Mouse (Mus musculus): Measurements from ENCODE around the gene Olfr1358. TPM values are rescaled to one million over a fixed set of nuclear protein-coding genes. Genes with fewer than 3 reads are reported as not detected.
"Not testable (repeated sequence)": the region's sequence is repeated elsewhere in the genome, so short reads cannot be mapped to it uniquely, and the experiment has no call there.

Olfr1358 gene
- not detected for total RNA-seq (2021)
- long read RNA-seq, experiment 1, result 0 reads
- long read RNA-seq, experiment 2, result 0 reads

GRCm38 (mm10) chr10:78517128-78517527, at the start of gene Olfr1358:
Gene Olfr1358 (plus strand): TSS chr10:78517428.
- intact Hi-C loops (cut with DNase I), result no loop called here

GRCm38 (mm10) chr10:78467761-78468310, 49.4 kb upstream of the Olfr1358 start:
- intact Hi-C loops (cut with DNase I), result no loop called here
- peak; percentile 36 to 50 for DNase-seq

More at GRCm38 (mm10) chr10:78517128-78517527, at the start of gene Olfr1358:
- no peak for DNase-seq

- DNase-seq, result peak in 1 of 2 experiments; percentile 39
- intact Hi-C loops (cut with DNase I), result no loop called here
These were observed 46.5 kb upstream of the Olfr1358 start for GRCm38 (mm10) chr10:78470582-78471313.

DNA sequence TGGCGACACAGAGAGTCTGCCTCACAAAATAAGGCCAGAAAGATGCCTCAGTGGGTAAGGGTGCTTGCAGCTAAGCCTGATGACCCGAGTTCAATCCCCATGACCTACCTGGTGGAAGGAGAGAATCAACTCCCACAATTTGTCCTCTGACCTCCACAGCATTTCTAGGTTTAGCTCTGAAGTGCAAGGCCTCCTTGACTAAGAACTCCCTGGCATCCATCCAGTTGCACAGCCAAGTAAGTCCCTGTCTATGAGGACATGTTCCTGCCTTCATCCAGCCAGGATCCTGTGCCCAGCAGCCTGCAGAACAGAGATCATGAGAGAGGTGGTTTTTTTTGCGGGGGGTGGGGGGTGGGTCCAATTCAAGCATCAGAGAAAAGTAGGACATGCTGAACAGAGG, 45.2 kb upstream of the Olfr1358 start:
- DNase-seq, result no peak
- intact Hi-C loops (cut with DNase I), result no loop called here

DNA sequence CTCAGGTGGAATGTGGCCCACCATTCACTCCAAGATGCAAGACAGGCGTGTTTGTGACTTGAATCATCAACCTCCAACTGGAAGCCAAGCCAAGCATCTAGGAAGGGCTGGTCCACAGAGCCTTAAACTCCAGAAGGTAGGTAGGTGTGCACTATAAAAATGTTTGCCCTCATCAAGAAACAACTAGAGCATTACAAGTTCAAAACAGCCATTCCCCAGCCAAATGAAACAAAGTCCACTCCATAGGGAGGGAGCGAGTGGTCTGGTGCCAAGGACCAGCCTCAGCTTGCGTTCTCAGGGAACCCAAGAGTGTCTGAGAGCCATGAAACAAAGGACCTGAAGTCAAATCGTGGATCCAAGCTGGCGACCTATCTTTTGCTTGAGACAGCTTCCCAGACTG, 43.8 kb upstream of the Olfr1358 start:
- DNase-seq, result no peak
- intact Hi-C loops (cut with DNase I), result no loop called here

DNA sequence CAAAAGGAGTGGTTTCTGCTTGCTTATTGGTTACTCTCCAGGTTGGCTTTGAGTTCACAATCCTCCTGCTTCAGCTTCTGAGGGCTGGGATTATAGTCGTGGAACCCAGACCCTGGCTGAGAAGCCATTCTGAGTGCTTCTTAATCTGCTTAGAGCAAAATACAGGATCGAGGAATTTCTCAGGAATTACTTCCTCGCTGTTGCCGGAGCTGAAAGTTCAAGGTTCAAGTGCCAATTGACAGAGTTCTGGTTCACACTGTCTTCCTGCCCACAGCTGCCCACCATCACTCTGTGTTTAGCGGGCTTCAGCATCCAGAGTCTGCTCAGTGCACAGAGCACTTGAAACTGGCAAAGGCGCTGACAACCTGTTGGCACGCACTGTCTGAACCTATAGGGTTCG, 42.5 kb upstream of the Olfr1358 start:
- intact Hi-C loops (cut with DNase I), result no loop called here

DNA sequence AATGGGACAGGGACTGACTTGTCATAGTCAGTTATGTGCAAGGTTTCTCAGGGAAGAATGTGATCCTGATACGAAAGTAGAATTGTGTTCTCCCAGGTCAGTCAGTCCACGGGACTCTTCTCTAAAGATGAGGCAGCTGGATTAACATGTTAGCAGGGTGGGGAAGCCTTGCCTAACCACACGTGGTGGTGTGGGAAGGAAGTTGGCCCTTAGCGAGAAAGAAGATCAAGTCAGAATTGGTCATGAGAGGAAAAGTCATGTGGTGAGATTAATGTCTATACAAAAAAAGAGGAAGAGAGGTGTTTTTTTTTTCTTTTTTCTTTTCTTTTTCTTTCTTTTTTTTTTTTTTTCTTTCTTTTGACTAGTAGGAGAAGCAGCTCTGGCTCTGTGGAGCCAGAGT, 40.4 kb upstream of the Olfr1358 start:
- DNase-seq, result no peak
- intact Hi-C loops (cut with DNase I), result no loop called here

More for the DNA sequence above, 42.5 kb upstream of the Olfr1358 start:
- DNase-seq, result no peak

GRCm38 (mm10) chr10:78480954-78481927, 36.0 kb upstream of the Olfr1358 start:
- intact Hi-C loops (cut with DNase I), result no loop called here
- DNase-seq, result no peak

DNA sequence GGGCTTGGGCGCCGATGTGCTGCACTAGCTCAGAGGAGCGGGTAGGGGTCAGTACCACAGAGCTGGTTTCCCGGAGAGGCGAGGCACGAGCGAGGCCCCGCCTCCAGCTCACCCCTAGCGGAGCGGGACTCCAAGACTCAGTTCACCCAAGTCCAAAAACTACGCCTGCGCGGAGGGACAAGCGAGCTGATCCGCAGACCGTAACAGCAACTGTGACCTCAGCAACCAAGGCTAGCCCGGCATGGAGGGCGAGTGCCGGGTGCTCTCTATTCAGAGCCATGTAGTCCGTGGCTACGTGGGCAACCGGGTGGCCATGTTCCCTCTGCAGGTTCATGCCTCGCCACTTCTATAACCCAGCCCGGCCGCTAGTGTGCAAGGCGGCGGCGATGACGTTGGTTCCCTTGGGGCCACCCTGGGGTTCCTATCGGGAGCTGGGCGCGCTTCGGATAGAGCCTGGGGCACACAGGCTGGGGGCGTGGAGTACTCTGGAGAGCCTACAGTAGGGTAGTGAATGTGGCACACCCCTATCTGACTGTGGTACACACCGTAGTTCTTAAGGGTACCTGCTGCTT, 35.2 kb upstream of the Olfr1358 start:
- intact Hi-C loops (cut with DNase I), result no loop called here
- peak; percentile 25 to 28 for DNase-seq

DNA sequence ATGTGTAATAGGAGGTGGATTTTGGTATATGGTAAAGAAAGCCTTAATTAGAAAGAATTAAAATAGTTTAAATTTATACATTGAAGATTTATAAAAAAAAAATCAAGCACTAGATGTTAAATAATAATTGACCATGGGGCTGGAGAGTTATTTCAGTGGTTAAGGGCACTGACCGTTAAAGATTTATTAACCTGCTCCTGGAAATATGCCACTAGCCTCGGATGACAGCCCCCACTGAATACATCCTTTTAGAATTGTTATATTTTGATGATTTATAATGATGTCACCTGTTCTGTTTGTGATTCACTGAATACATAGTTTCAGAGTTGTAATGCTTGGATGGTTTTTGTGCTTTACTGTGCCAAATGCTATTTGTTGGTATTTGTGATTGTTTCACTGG, 31.9 kb upstream of the Olfr1358 start:
- intact Hi-C loops (cut with DNase I); DNase-seq: not testable (repeated sequence)

DNA sequence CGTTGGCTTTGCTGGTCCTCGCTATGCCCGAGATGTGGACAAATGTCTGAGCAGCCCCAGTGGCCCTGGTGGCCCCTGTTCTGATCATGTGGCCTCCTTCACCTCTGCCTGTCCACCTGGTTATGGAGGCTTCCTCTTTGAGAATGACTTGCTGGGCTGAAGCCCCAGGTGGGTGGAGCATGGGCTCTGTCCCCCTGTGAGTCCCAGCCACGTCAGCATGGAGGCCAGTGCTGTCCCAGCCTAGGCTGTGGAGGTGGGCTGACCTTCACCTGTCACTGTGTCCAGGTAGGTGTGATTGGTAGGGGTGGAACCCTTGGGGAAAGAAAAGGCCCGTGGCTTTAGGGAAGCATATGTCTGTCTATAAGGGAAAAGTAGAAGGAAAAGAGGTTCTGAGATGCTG, 30.4 kb upstream of the Olfr1358 start:
- intact Hi-C loops (cut with DNase I), result loop anchor here (1.0 kb wide), 1 partner anchor 48 kb away; no protein-coding TSS in a partner anchor
- DNase-seq, result no peak

GRCm38 (mm10) chr10:78487431-78488086, 29.7 kb upstream of the Olfr1358 start:
- DNase-seq, result peak; percentile 83 to 89
- intact Hi-C loops (cut with DNase I), result loop anchor here (1.0 kb wide), 1 partner anchor 48 kb away; no protein-coding TSS in a partner anchor

- intact Hi-C loops (cut with DNase I), result no loop called here
- DNase-seq, result no peak
These were observed 14.1 kb upstream of the Olfr1358 start for GRCm38 (mm10) chr10:78502986-78503733.

- intact Hi-C loops (cut with DNase I), result no loop called here
- DNase-seq, result peak in 1 of 2 experiments; percentile 35
These were observed 2.6 kb downstream of the Olfr1358 start for GRCm38 (mm10) chr10:78519792-78520191.

GRCm38 (mm10) chr10:78520260-78521005, 3.2 kb downstream of the Olfr1358 start:
- peak in 1 of 2 experiments; percentile 15 for DNase-seq
- intact Hi-C loops (cut with DNase I), result no loop called here

GRCm38 (mm10) chr10:78525071-78525470, 7.8 kb downstream of the Olfr1358 start:
- DNase-seq; intact Hi-C loops (cut with DNase I): not testable (repeated sequence)

- no peak for DNase-seq
- intact Hi-C loops (cut with DNase I), result no loop called here
These were observed 8.3 kb downstream of the Olfr1358 start for GRCm38 (mm10) chr10:78525511-78525910.

DNA sequence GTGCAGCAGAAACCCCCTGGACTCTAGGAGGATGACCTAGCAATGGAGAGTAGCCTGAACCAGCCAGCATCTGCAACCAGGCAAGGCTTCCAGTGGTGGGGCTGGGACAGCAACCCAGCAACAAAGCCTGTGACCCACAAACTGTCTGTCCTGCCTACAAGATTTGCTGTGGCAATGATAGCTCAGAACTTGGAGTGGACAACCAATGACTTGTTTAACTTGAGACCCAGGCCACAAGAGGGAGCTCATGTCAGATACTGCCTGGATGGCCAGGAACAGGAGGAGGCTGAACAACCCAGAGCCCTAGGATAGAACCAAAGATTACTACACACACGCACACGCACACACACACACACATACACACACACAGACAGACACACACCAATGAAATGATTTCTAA, 23.7 kb downstream of the Olfr1358 start:
- peak; percentile 19 to 54 for DNase-seq
- intact Hi-C loops (cut with DNase I), result no loop called here

Measured in heart, postnatal 14 days (tissue).